Mouse (Mus musculus) heart, adult 8-10 months (tissue): Measurements from ENCODE around the gene Fam20a. TPM values are rescaled to one million over a fixed set of nuclear protein-coding genes. Genes with fewer than 3 reads are reported as not detected.

ENCODE experiments used
- DNase-seq: peaks from one replicate; pipeline ENCODE4 v3.0.0; 2022; ENCODE audit warnings: low spot score
- total RNA-seq, 4 experiments: library from RNA; stranded (reverse); gene quantifications; 2 replicates each; pipeline ENCODE4 v1.2.4; 2022

The Fam20a gene
- total RNA-seq, 4 experiments from 2014 or later: 5.4 to 7.7 (median 5.9) TPM

GRCm38 (mm10) chr11:109654581-109654980, 67.5 kb downstream of the Fam20a start:
- DNase-seq: no peak

GRCm38 (mm10) chr11:109653201-109653600, 68.9 kb downstream of the Fam20a start:
- no peak for DNase-seq

GRCm38 (mm10) chr11:109652505-109652904, 69.6 kb downstream of the Fam20a start:
- DNase-seq: no peak

GRCm38 (mm10) chr11:109651566-109652024, 70.5 kb downstream of the Fam20a start:
- no peak for DNase-seq

- DNase-seq: peak; percentile 93
These were observed 71.1 kb downstream of the Fam20a start for GRCm38 (mm10) chr11:109650788-109651565.

DNA sequence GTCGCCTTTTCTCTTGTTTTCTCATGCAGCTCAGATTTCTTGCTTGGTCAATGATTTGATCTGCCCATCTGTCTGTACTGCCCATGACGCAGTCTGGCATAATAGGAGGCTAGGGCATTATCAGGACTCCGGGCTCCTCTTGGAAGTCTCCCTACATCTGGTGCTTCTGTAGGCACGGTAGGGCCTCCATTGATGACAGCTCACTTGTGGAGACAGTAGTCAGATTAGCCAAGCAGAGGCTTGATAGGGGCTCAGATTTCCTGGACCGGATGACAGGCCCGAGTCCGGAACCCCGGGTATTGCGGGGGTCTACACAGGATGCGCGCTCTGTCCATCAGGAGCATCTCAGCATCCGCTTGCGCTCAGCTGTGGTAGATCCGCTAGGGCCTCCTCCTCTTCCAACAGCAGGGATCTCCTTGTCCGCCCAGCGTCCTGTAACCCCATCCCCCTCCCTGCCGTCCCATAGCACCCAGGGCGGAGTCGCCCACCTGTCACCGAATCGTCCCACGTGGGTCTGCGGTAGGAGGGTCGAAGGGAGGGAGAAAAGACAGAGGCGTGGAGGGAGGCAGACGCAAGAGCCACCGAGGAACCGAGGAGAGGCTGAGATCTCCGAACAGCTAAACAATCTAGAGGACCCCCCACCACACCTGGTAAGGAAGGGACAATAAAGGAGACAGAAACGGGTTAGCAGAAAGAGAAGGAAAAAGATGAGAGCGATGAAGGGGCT, 71.9 kb downstream of the Fam20a start:
- DNase-seq: peak; percentile 77

- no peak for DNase-seq
These were observed 72.9 kb downstream of the Fam20a start, which contains the start of gene Prkar1a for GRCm38 (mm10) chr11:109649206-109649605. Prkar1a (plus strand) TSS chr11:109649405.

GRCm38 (mm10) chr11:109648510-109648909, 73.6 kb downstream of the Fam20a start:
- DNase-seq: peak; percentile 75

DNA sequence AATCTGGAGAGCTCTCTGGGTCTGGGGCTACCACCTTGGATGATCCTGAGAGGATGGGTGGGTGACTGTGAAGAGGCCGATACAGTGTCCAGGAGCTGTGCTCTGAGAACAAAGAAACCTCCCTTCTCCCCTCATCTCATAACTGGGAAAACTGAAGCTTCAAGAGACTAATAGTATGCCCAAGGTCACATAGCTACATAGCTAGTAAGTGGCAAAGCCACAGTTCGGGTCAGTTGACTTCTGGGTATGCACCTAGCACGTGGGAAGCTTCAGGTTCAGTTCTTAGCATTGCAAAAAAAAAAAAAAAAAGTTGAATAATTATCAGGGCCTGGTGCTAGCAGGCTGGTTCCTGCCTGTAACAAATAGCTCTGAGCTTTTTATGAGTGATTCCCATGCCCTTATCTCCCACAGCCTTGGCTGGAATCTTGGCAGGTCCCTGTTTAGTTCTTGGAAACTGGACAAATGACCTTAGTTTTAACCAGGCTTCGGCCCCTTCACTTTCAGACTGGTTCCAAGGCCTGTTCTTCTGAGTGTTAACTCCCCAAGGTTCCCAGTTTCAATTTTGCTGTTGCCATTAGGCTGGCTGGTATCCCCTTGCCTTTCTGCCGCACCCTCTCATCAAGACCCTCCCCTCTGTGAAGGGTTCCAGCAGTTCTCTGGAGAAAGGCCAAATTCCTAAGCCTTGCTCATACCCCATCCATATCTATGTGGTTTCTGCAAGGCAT, 80.4 kb downstream of the Fam20a start:
- peak; percentile 79 for DNase-seq

DNA sequence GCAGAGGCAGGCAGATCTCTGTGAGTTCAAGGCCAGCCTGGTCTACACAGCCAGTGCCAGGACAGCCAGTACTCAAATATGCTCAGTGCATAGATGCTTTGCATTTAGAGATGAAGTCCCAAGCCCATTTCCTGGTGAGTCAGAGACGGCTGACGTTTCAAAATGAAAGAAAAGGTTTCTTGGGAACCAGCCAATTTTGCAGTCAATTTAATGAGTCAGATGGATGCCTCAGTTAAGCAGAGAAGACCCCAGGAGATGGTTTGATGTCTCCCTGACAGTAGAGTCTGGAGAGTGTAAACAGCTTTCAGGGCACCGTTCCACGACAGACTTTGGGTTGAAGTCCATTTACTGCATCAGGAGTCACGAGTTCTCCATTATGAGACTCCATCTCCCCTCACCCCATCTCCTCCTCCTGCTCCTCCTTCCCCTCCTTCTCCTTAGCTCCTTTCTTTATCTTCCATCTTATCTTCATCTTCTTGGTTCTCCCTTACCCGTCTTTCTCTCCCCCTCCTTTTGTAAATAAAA, 86.1 kb downstream of the Fam20a start:
- no peak for DNase-seq

DNA sequence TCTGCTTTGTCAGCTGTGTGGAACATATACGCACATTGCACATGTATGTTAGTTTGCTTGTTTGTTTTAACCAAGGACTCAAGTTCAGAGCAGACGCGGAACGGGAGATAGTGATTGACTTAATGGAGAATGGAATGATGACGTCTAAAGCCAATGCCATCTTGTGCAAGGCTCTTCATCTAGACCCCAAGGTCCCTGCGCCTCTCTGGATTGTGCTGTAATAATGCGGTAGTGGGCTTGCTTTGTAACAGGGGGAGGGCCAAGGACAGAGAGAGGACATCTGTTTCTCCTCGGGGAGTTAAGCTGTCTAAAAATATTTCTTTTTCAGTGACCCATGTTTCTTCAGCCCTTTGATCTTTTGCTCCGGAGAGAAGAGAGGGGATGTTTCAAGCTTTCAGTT, 87.2 kb downstream of the Fam20a start:
- no peak for DNase-seq

DNA sequence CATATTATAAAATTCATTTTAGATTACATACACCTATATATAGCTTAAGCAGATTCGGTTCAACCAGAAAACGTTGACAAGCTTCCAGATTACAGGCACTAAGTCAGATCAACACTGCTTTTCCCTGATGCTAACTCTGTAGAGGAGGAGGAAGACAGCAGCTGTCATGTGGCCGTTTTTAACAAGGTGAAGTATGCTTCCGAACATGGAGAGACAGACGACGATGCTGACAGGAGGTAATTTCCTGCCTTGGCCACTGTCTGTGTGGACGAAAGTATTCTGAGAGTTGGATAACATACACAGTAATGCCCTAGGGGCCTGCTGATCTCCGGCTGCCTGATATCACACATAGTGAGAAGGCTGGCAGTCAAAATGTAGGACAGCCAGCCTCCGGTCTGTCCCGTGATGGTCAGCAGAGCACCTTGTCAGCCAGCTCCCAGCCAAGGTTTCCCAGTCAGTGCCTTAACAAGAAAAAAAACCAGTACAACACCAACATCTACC, 93.0 kb downstream of the Fam20a start:
- DNase-seq: peak; percentile 65

DNA sequence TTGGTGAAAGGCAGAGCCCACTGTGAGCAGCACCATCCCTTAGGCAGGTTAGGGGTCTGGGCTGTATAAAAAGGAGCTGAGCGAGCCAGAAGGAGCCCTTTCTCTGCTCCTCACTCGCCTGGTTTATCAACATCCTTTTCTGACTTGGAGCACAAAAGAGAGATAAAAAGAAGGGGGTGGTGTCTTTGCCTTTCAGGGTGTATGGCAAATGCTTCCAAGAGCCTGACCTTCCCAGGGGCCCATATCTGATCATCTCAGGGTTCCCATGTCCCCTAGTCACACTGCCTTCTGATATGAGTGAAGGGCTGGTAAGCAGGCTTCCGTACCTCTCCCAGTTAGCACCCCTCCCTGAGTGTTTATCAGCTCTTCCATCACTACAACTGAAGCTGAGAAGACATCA, 94.0 kb downstream of the Fam20a start:
- no peak for DNase-seq

DNA sequence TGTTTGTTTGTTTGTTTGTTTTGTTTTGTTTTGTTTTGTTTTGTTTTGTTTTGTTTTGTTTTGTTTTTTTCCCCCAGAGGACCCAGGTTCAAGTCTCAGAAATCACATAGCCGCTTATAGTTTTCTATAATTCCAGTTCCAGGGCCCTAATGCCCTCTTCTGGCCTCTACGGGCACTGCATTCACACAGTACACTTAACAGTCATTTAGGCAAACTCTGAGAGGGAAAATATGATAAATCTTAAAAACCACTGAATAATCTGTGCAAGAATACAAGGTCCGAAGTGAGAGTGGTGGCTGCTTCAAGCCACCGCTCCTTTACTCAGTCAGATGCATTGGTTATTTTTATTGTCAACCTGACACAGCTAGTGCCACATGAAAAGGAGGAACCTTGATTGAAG, 94.4 kb downstream of the Fam20a start:
- DNase-seq: no peak

- DNase-seq: no peak
These were observed 98.8 kb downstream of the Fam20a start for GRCm38 (mm10) chr11:109623238-109623637.

DNA sequence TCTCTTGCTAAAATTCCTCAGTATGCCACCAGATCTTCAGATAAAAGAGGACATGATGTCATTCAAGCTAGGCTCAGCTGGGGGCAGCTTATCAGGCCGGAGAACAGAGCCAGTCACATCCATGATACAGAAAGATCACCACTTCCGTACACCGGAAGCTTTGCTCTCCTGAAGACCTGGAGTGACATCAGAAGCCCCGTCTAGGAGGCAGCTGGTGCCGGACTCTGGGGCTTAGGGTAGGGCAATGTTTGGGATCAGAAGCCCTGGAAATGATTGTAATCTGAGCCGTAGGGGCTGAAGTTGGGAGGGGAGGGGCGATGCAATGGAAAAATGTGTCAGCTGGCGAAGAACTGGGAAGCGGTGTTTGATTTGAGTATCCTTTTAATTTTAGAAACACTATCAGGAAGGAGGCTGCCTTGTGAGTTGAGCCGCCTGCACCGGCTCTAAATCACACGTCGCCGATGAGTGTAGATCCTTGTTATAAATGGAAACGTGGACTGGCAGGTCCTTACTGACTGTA, 99.5 kb downstream of the Fam20a start:
- peak; percentile 61 for DNase-seq

- peak; percentile 62 for DNase-seq
These were observed 100.9 kb downstream of the Fam20a start for GRCm38 (mm10) chr11:109621183-109621582.

- no peak for DNase-seq
These were observed 101.7 kb downstream of the Fam20a start for GRCm38 (mm10) chr11:109620356-109620755.
